Mouse (Mus musculus): ENCODE results near the gene Castor2. TPM values are rescaled to one million over a fixed set of nuclear protein-coding genes. Genes with fewer than 3 reads are reported as not detected.

The Castor2 gene
- total RNA-seq, 2 experiments from 2014 or later = 20.5 to 26.6 TPM

DNA sequence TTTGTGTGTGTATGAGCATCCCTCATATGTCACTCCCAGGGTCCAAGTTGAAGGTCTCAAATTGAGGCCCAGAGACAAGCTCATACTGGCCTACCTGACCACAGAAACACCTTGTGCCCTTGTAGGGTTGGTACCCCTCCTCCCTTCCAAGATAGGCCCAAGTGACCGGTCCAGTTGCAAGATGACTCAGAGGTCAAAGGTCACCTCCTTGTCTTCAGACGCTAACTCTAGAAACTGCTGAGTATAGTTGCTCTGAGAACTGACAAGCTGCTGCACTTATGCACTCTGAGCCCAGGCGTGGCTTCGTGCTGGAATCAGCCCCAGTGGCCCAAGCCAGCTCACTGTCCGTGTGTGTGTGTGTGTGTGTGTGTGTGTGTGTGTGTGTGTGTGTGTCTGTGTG is 2.4 kb downstream of the Castor2 start:
- DNase-seq = peak in 1 of 2 experiments; percentile 32

- no peak for DNase-seq
Observed at GRCm38 (mm10) chr5:134102720-134103119, 3.2 kb downstream of the Castor2 start.

GRCm38 (mm10) chr5:134105829-134106228 is 6.3 kb downstream of the Castor2 start:
- DNase-seq = no peak

GRCm38 (mm10) chr5:134114981-134115380 is 15.5 kb downstream of the Castor2 start:
- no peak for DNase-seq

DNA sequence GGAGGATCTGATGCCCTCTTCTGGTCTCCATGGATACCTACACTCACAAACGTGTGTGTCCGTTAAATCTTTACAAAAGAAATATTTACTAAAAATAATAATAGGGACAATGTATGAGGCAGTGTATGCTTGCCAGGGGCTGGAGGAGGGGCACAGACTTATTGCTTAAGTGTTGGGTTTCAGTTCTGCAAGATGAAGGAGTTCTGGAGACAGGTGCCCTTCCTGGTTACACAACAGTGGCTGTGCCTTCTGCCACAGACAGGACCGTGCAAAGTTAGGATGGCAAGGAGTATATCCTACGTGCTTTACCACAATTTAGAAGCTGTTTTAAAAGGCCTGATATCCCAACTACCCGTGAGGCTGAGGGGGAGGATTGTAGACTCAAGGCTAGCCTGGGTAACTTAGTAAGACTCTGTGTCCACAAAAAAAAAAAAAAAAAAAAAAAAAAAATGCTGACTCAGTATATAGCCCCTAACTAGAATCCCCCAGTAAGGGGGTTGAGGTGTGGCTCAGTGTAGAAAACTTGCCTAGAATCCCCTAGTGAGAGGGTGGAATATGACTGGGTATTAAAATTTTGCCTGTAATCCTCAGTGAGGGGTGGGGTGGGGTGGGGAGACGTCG is 16.2 kb downstream of the Castor2 start:
- no peak for DNase-seq

GRCm38 (mm10) chr5:134118798-134119407 is 19.4 kb downstream of the Castor2 start:
- no peak for DNase-seq

DNA sequence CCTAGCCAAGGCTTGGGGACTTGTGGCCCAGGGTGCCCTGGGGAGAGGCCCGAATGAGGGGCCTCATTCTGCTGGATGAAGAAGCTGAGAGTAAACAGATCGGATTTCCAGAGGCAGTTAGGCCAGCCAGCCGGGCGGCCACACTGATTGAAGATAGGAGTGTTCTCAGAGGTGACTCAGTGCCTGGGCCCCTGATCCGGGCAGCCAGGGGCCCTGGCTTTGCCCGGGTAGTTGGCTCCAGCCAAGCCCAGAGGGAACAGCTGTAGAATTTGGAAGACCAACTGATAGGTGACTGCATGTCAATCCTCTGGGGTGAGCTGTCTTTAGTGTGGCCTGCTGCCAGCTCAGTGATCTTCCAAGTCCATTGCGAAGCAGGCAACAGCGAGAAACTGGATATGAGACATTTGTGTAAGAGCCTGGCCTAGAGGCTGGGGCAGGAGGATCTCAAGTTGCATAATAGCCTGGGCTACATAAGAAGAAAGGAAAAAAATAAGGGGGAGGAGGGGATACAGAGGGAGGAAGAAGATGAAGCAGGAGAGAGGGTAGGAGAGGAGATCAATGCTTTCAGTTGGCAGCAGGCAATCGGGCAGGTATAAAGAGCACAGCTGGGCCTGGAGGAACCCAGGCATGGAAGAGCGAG is 20.1 kb downstream of the Castor2 start:
- peak; percentile 53 to 63 for DNase-seq

GRCm38 (mm10) chr5:134120135-134120534 is 20.6 kb downstream of the Castor2 start:
- peak; percentile 46 to 52 for DNase-seq

DNA sequence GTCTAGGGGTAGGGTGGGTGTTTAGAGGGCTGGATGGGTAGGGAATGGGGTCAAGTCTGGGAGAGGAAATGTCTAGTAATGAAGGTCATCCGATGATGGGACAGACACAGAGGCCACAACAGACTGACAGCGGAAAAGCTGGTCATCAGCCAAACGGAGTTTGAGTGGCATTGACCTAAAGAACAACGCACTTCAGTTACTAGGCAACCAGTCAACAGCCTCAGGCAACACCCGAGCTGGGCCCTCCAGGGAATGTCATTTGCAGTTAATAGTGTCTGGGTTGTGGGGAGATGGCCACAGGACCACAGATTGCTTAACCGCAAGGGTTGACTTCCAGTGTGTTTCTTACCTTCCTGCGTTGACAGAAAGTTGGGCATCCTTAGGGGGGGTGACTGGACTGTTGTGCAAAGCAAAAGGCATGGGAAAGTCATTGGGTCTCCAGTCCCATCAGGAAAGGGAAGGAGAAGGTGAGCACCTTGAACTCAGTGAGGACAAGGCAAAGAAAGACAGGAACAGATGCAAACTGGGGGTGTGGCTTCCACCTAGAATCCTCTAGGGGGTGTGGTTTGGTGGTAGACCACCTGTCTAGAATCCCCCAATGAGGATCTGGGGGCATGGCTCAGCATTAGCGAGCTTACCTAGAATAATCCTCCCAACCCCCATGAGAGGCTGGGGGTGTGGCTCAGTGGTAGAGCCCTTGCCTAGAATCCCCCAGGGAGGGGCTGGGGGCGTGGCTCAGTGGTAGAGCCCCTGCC is 21.8 kb downstream of the Castor2 start:
- DNase-seq = peak; percentile 67 to 71

GRCm38 (mm10) chr5:134121893-134122259 is 22.4 kb downstream of the Castor2 start:
- DNase-seq = no peak

GRCm38 (mm10) chr5:134123846-134124245 is 24.3 kb downstream of the Castor2 start:
- DNase-seq = peak; percentile 57 to 67

DNA sequence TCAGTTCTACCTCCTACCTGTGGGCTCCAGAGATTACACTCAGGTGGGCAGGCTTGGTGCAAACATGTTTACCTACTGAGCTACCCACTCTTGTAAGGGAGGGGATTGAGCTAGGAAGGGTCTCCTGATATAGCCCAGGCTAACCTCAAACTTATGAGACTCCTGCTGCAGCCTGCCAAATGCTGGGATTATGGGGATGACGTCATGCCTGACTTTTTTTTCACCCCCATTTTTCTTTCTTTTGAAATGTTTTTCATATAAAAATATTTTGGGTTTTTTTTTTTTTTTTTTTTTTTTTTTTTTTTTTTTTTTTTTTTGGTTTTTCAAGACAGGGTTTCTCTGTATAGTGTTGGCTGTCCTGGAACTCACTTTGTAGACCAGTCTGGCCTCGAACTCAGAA is 26.7 kb downstream of the Castor2 start:
- DNase-seq = no peak

GRCm38 (mm10) chr5:134131586-134131985 is 32.1 kb downstream of the Castor2 start:
- DNase-seq = no peak

GRCm38 (mm10) chr5:134136022-134136421 is 36.5 kb downstream of the Castor2 start:
- DNase-seq = no peak

GRCm38 (mm10) chr5:134137933-134138332 is 38.4 kb downstream of the Castor2 start:
- DNase-seq = no peak

- DNase-seq = no peak
Observed at GRCm38 (mm10) chr5:134139429-134139828, 39.9 kb downstream of the Castor2 start.

DNA sequence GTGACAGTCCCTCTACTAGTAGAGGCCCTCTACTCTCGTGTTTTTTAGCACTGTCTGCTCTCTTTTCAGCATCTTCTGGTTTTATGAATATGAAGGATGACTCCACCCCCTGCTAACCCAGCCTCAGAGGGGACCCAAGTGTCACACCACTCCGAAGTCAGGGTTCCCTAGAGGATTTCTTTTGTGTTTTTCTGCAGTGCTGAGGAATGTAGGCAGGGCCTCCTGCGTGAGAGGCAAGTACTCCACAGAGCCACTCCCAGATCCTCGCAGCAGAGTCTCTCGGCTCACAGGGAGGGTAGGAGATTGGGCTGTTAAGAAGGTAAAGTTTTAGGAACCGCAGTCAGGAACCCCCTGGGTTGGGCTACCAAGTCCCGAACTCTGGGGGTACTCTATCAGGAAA is 41.7 kb downstream of the Castor2 start:
- DNase-seq = no peak

GRCm38 (mm10) chr5:134142381-134142780 is 42.9 kb downstream of the Castor2 start:
- DNase-seq = peak in 1 of 2 experiments; percentile 37

- DNase-seq = no peak
Observed at GRCm38 (mm10) chr5:134144986-134145385, 45.5 kb downstream of the Castor2 start.

DNA sequence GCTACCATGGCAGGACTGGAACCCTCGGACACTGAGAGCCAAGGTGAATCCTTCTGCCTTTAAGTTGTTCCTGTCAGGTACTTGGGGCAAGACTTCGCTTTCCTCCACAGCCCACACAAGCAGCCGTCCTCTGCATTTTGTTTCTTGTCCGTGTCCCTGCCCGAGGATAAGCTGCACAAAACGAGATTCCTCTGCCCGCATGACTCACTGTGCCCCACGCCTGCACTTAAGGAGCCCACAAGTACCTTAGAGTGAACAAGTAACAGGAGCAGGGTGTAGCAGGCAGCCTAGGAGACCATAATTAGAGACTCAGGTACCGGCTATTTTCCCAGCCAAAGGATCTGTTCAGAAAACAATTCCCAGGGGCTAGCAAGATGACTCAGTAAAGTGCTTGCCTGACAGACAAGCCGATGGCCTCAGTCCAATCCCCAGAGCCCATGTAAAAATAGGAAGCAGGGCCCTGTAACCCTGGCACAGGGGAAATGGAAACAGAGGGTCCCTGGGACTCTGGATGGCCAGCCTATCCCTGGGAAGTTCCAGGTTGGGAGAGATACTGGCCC is 47.8 kb downstream of the Castor2 start:
- peak in 1 of 2 experiments; percentile 17 for DNase-seq

- peak; percentile 35 to 46 for DNase-seq
Observed at GRCm38 (mm10) chr5:134148153-134148552, 48.6 kb downstream of the Castor2 start.

DNA sequence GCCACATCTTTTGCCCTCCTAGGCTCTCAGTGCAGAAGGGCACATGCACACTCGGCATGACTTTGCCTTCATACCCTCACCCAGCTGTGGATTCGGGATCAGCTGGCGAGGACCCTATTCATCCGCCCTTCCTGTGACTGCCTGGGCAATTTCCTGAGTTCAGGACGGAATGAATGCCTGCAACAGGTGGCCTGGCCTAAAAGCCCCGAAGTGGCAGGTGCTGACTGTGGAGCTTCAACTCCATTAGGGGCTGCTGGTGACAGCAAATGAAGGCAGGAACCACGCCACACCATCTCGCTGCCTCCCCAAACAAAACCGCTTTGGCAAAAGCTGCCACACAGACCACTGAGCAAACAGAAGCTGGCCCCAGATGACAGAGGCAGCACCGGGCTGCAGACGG is 52.4 kb downstream of the Castor2 start:
- no peak for DNase-seq

All from heart, adult 18-20 months (tissue).